Mouse (Mus musculus): ENCODE measurements around the gene Pigw. TPM values are rescaled to one million over a fixed set of nuclear protein-coding genes. Genes with fewer than 3 reads are reported as not detected.

Pigw gene
- polyA plus RNA-seq (2015; fragmentation: Nextera tagmentation; extraction: Ambion mirVana) = 2.3 and 3.4 TPM in 2 replicates

- peak within 1 kb of the TSS; percentile 96 for H3K4me3 ChIP-seq
Observed at GRCm38 (mm10) chr11:84879772-84880464, at the start of gene Pigw, which contains the start of gene Myo19. Gene Pigw, minus strand, starts transcription at chr11:84880285. Gene Myo19, plus strand, starts transcription at chr11:84880148.

GRCm38 (mm10) chr11:84920981-84921380 lies 40.9 kb upstream of the Pigw start:
- Histone ChIP-seq H3K4me3 (no peak overlapping the region), H3K4me1 (peaks cover 6% of the 10 kb centered on the region), H3K9ac (replicated peaks) (no peak overlapping the region), H3K4me2 (replicated peaks) (no peak overlapping the region), H3K27me3 (no peaks in the 10 kb centered on the region), H3K9me3 (no peaks in the 10 kb centered on the region), H3K36me3 (no peaks in the 10 kb centered on the region), H3K27ac (replicated peaks) (no peak overlapping the region)
- ATAC-seq (replicated peaks) = no peak
- 87% methylated on average over 8 of the region's 8 CpGs for WGBS

More at GRCm38 (mm10) chr11:84879772-84880464, at the start of gene Pigw, which contains the start of gene Myo19:
- Histone ChIP-seq H3K36me3 (peaks cover 8% of the 10 kb centered on the region), H3K27ac (replicated peaks) (peak within 1 kb of the TSS; percentile 85), H3K4me2 (replicated peaks) (peak within 1 kb of the TSS; percentile 81), H3K27me3 (no peaks in the 10 kb centered on the region), H3K4me1 (peaks cover 15% of the 10 kb centered on the region), H3K9me3 (no peaks in the 10 kb centered on the region), H3K9ac (replicated peaks) (peak within 1 kb of the TSS; percentile 85)
- WGBS = under 1% methylated on average over 81 of the region's 81 CpGs
- ATAC-seq (replicated peaks) = peak; percentile 97

DNA sequence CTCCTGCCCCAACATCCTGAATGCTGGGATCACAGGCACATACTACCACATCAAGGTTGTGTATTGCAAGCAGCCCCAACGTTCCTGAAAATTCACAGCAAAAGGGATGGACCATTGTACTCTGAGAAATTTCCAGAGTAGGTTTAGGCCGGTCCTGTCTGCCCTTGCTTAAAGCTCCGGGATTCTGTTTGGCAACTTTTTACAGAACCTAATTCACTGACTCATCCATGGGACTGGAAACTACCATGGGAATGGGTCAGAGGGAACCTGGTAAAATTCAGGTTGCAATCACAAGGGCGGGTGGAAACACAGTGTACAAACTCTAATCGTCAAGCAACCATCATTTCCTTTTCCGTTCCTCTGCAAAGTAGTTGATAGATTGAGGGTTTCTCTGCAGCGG lies 39.9 kb upstream of the Pigw start:
- H3K4me3 ChIP-seq = no peak overlapping the region
- no peak overlapping the region for H3K4me2 ChIP-seq (replicated peaks)
- 77% methylated on average over 7 of the region's 7 CpGs for WGBS
- H3K4me1 ChIP-seq = peaks cover 13% of the 10 kb centered on the region
- no peaks in the 10 kb centered on the region for H3K27me3 ChIP-seq
- H3K9me3 ChIP-seq = no peaks in the 10 kb centered on the region
- H3K27ac ChIP-seq (replicated peaks) = no peak overlapping the region
- H3K9ac ChIP-seq (replicated peaks) = no peak overlapping the region
- H3K36me3 ChIP-seq = no peaks in the 10 kb centered on the region
- no peak for ATAC-seq (replicated peaks)

GRCm38 (mm10) chr11:84919276-84919675 lies 39.2 kb upstream of the Pigw start:
- Histone ChIP-seq H3K27ac (replicated peaks) (no peak overlapping the region), H3K4me3 (no peak overlapping the region), H3K4me1 (peaks cover 20% of the 10 kb centered on the region), H3K4me2 (replicated peaks) (no peak overlapping the region), H3K9me3 (no peaks in the 10 kb centered on the region), H3K9ac (replicated peaks) (no peak overlapping the region), H3K27me3 (no peaks in the 10 kb centered on the region), H3K36me3 (no peaks in the 10 kb centered on the region)
- WGBS = 41% methylated on average over 3 of the region's 3 CpGs
- no peak for ATAC-seq (replicated peaks)

- Histone ChIP-seq H3K4me1 (peaks cover 23% of the 10 kb centered on the region), H3K9ac (replicated peaks) (no peak overlapping the region), H3K27me3 (no peaks in the 10 kb centered on the region), H3K4me3 (no peak overlapping the region), H3K27ac (replicated peaks) (no peak overlapping the region), H3K9me3 (no peaks in the 10 kb centered on the region), H3K36me3 (peaks cover 5% of the 10 kb centered on the region; the same call in 1 of the 2 replicates), H3K4me2 (replicated peaks) (no peak overlapping the region; the same call in 1 of the 2 replicates)
- ATAC-seq (replicated peaks) = peak; percentile 73; the same call in 1 of the 2 replicates
- WGBS = 4% methylated on average over 16 of the region's 16 CpGs
Observed at GRCm38 (mm10) chr11:84918425-84918824, 38.3 kb upstream of the Pigw start.

DNA sequence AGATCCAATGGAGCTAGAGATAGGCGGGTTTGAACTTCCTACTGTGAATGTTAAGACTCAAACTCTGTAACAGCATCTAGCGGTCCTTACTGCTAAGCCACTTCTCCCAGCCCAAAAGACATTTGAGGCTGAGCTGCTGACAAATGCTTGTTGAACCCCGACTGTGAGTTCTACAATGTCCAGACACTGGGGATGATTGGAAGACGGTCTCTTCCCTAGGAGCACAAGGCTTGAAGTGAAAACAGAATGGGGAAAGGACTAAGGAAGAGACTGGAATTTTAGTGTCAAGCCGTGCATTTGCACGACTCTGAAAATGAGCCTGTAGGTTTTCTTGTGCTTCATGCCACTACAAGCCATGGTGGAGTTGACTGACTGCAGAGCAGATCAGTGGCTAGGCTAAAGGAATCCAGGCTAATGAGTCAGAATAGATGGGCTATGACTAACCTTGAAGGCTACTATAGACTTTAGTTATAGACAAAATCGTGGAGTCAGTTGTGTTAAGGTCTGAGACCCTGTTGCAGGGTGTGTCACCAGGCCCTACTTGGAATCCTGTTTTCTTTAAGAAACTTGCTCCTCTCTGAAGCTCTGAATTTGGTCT lies 36.7 kb upstream of the Pigw start:
- no peak overlapping the region for H3K27ac ChIP-seq (replicated peaks)
- ATAC-seq (replicated peaks) = no peak

DNA sequence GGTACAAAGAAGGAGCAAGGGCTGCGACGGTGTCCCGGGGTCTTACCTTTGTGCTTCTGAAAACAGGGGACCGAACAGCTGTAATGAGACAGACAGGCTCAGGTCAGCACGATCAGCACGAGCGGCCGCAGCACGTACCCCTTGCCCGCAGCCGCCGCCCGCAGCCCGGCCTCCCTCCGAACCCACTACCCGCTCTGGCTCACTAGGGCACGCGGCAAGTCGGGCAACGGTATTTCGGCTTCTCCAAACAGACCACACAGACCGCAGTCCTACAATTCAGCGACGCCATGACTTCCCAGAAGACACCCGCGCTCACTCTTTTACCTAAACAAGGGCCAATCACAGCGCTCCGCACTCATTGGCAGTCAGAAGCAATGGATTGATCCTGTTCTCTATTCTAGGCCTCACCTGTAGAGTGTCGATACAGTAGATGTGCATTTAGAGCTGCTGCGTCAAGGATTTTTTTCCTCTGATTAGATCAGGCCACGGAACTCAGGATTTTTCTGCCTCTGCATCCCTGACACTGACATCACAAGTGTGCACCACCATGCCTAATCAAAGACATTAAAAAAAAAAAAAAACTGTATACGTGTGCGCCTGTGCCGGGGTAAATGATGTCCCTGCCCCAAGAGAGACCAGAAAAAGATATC lies 36.1 kb upstream of the Pigw start, which contains the start of gene Znhit3:
Gene Znhit3, minus strand, starts transcription at position 314 of the 650 bp plus-strand sequence.
- Histone ChIP-seq H3K9ac (replicated peaks) (peak within 1 kb of the TSS; percentile 71), H3K9me3 (no peaks in the 10 kb centered on the region), H3K27ac (replicated peaks) (peak within 1 kb of the TSS; percentile 33; the same call in 1 of the 2 replicates), H3K36me3 (peaks cover 23% of the 10 kb centered on the region), H3K4me1 (peaks cover 23% of the 10 kb centered on the region), H3K4me3 (peak within 1 kb of the TSS; percentile 80), H3K27me3 (no peaks in the 10 kb centered on the region), H3K4me2 (replicated peaks) (peak within 1 kb of the TSS; percentile 61)
- ATAC-seq (replicated peaks) = peak; percentile 94
- 2% methylated on average over 34 of the region's 34 CpGs for WGBS

More for the DNA sequence above, 36.7 kb upstream of the Pigw start:
- no peaks in the 10 kb centered on the region for H3K9me3 ChIP-seq
- H3K27me3 ChIP-seq = no peaks in the 10 kb centered on the region
- peak overlapping the region; percentile 44 for H3K9ac ChIP-seq (replicated peaks)
- 59% methylated on average over 7 of the region's 7 CpGs for WGBS
- H3K4me2 ChIP-seq (replicated peaks) = peak overlapping the region; percentile 42
- H3K4me1 ChIP-seq = peaks cover 23% of the 10 kb centered on the region
- peak overlapping the region; percentile 80 for H3K4me3 ChIP-seq
- peaks cover 17% of the 10 kb centered on the region for H3K36me3 ChIP-seq

DNA sequence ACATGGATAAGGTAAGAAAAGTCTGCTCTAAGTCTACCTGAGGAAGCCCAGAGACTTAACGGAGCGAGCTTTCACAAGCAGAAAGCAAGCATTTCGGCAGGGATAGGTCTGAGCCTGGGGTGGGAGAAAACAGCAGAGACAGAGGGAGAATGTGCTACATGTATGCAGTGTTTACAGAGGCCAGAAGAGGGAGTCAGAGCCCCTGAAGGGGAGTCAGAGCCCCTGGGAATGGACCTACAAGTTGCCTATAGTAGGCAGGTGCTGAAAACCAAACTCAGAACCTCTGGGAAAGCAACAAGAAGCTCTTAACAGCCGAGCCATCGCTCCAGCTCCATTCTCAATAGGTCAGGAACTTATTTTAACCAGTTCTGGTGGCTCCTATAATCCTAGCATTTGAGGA lies 34.6 kb upstream of the Pigw start:
- WGBS = 82% methylated on average over 5 of the region's 5 CpGs
- peaks cover 36% of the 10 kb centered on the region for H3K36me3 ChIP-seq
- no peak overlapping the region for H3K27ac ChIP-seq (replicated peaks)
- ATAC-seq (replicated peaks) = no peak
- H3K4me3 ChIP-seq = no peak overlapping the region
- H3K9ac ChIP-seq (replicated peaks) = no peak overlapping the region
- no peaks in the 10 kb centered on the region for H3K9me3 ChIP-seq
- no peaks in the 10 kb centered on the region for H3K27me3 ChIP-seq
- H3K4me2 ChIP-seq (replicated peaks) = no peak overlapping the region
- peaks cover 23% of the 10 kb centered on the region for H3K4me1 ChIP-seq

DNA sequence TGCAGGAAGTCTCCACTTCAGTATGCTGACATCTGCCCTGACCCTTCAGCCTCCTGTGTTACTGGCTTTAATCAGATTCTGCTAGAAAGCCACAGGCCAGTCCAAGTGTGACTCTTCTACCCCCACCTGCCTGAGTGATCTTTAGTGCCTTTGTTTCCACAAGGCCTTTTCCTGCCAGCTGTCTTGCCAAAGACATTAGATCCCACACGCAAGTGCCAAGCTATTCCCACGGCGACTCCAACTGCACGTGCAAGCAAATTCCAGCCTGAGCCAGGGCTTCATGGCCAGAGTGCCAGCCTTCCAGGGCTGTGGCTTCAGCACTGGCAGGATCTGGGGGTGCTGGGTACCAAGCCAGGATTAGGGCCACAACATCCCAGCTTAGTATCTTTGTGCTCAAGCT lies 30.3 kb upstream of the Pigw start:
- Histone ChIP-seq H3K9ac (replicated peaks) (no peak overlapping the region), H3K27ac (replicated peaks) (no peak overlapping the region), H3K36me3 (peaks cover 69% of the 10 kb centered on the region), H3K4me2 (replicated peaks) (no peak overlapping the region), H3K9me3 (no peaks in the 10 kb centered on the region), H3K4me3 (no peak overlapping the region), H3K27me3 (no peaks in the 10 kb centered on the region), H3K4me1 (peaks cover 14% of the 10 kb centered on the region)
- 68% methylated on average over 4 of the region's 4 CpGs for WGBS
- ATAC-seq (replicated peaks) = no peak

GRCm38 (mm10) chr11:84908480-84908879 lies 28.4 kb upstream of the Pigw start:
- Histone ChIP-seq H3K4me3 (no peak overlapping the region), H3K27ac (replicated peaks) (no peak overlapping the region), H3K27me3 (no peaks in the 10 kb centered on the region), H3K4me1 (no peaks in the 10 kb centered on the region), H3K4me2 (replicated peaks) (no peak overlapping the region), H3K9ac (replicated peaks) (no peak overlapping the region), H3K9me3 (no peaks in the 10 kb centered on the region), H3K36me3 (peaks cover 77% of the 10 kb centered on the region)
- ATAC-seq (replicated peaks) = no peak
- WGBS = 96% methylated on average over 6 of the region's 6 CpGs

DNA sequence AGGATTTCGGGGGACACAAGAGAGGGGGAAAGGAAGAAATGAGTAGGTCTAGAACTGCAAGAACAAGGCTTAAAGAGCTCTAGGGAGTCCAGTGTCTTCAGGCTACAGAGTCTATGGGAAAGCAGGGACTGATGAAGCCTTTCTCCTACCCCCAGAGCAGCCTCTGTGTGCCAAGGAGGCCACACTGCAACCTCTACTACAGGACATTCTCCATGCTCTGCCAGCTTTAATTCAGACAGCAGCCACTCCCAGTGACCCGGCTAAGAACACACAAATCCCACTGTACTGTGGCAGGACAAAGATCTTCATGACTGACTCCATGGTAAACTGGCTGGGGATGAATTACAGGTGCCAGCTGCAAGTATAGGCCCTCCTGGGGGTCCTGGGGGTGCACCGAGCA lies 27.0 kb upstream of the Pigw start:
- peaks cover 78% of the 10 kb centered on the region for H3K36me3 ChIP-seq
- H3K27me3 ChIP-seq = no peaks in the 10 kb centered on the region
- no peak overlapping the region for H3K4me2 ChIP-seq (replicated peaks)
- H3K4me3 ChIP-seq = no peak overlapping the region
- no peak overlapping the region for H3K27ac ChIP-seq (replicated peaks)
- H3K9me3 ChIP-seq = no peaks in the 10 kb centered on the region
- H3K9ac ChIP-seq (replicated peaks) = no peak overlapping the region
- 83% methylated on average over 3 of the region's 3 CpGs for WGBS
- no peaks in the 10 kb centered on the region for H3K4me1 ChIP-seq
- no peak for ATAC-seq (replicated peaks)

DNA sequence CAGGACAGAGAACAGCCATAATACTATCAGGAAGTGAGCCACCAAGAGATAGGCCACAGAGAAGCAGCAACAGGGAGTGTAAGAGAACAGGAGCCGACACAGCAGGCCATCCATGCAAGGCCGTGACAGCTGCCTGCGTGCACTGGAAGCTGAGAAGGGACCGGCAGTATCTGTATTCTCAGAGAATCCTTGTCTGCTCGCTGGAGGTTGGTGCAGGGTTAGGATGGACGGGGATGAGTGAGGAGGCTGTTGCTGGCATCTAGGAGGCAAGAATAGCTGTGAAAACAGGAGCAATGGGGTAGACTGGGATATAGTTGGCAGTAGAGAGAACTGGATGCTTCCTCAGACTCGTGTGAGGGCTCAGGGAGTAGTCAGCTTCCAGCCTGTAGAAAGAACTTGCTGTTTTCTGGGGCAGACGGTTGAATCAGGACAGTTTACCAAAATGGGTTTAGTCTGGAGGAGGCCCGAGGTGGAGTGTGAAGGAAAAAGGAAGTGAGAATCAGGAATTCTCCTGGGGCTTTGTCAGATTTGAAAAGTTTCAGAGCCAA lies 24.6 kb upstream of the Pigw start:
- H3K4me3 ChIP-seq = no peak overlapping the region
- no peak overlapping the region for H3K4me2 ChIP-seq (replicated peaks)
- H3K27me3 ChIP-seq = no peaks in the 10 kb centered on the region
- no peaks in the 10 kb centered on the region for H3K9me3 ChIP-seq
- no peak overlapping the region for H3K9ac ChIP-seq (replicated peaks)
- H3K4me1 ChIP-seq = no peaks in the 10 kb centered on the region
- no peak overlapping the region for H3K27ac ChIP-seq (replicated peaks)
- ATAC-seq (replicated peaks) = no peak
- 90% methylated on average over 9 of the region's 9 CpGs for WGBS
- peaks cover 70% of the 10 kb centered on the region for H3K36me3 ChIP-seq
